Mouse (Mus musculus): ENCODE measurements around the gene Ifrd2. TPM values are rescaled to one million over a fixed set of nuclear protein-coding genes. Genes with fewer than 3 reads are reported as not detected.

Ifrd2 gene
- polyA plus RNA-seq, 1 experiment from 2014 or later, result 17.8 TPM

DNA sequence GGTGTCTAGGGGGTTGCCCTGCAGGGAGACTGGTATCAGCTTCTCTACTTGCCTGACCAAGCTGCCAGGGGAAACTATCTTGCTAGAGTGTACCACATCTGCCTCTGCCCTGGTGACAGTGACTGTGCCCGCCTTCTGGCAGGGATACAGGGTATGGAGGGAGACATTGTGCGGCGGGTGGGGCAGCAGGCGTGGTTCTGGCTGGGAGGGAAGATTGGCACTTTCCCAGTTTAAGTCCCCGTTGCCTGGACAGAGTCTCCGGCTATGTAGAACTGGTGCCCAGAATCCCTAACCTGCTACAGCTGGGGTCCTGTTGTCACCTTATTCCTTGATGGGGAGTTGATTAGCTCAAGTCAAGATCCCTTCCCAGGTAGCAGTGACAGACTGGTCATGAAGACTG is 45.0 kb downstream of the Ifrd2 start:
- no peaks in the 10 kb centered on the region for H3K9me3 ChIP-seq (ENCODE audit: control insufficient read depth, low read length)
- H3K27me3 ChIP-seq (ENCODE audit: control insufficient read depth, insufficient read depth, low read length), result no peaks in the 10 kb centered on the region
- H3K36me3 ChIP-seq (ENCODE audit: control insufficient read depth, insufficient read depth, low read length), result no peaks in the 10 kb centered on the region
- H3K4me3 ChIP-seq (ENCODE audit: low read depth, low read length), result peak overlapping the region; percentile 88
- H3K27ac ChIP-seq (ENCODE audit: low read depth, low read length), result peak overlapping the region; percentile 90
- H3K4me2 ChIP-seq (ENCODE audit: low read depth, low read length), result peak overlapping the region; percentile 99
- H3K4me1 ChIP-seq (ENCODE audit: control insufficient read depth, insufficient read depth, low read length), result peaks cover 71% of the 10 kb centered on the region
- 25% methylated on average over 6 of the region's 6 CpGs for WGBS
- H3K9ac ChIP-seq (replicated peaks; ENCODE audit: low read depth, low read length), result peak overlapping the region; percentile 82
- no peak for ATAC-seq (ENCODE audit: low read depth)

DNA sequence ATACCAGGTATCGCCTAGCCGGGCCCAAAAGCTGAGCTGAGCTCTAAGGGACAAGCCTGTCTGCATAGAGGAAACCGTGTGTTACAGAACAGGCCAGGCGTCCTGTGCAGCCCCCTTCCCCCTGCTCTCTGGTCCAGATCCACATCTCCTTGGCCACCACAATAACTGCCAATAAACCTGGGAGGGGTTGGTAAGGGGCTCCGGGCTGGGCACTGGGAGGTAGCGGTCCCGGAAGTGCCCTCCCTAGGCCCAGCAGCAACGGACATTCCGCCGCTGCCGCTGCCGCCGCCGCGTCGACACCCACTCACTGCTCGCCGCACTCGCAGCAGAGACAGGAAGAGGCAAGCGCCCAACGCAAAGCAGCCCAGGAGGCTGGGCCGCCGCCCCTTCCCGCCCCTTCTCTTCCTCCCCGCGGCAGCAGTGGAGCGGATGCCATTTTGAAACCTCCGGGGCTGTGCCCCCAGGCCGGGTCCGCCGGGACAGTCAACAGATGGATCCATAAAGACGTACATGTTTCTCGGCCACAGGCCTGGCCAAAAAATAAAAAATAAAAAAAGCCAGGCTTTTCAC is 45.7 kb downstream of the Ifrd2 start:
- Histone ChIP-seq H3K9me3 (ENCODE audit: control insufficient read depth, low read length) (no peaks in the 10 kb centered on the region), H3K4me2 (ENCODE audit: low read depth, low read length) (peak overlapping the region; percentile 99), H3K27ac (ENCODE audit: low read depth, low read length) (peak overlapping the region; percentile 90), H3K36me3 (ENCODE audit: control insufficient read depth, insufficient read depth, low read length) (no peaks in the 10 kb centered on the region), H3K9ac (replicated peaks; ENCODE audit: low read depth, low read length) (peak overlapping the region; percentile 82), H3K4me1 (ENCODE audit: control insufficient read depth, insufficient read depth, low read length) (peaks cover 65% of the 10 kb centered on the region), H3K4me3 (ENCODE audit: low read depth, low read length) (peak overlapping the region; percentile 88), H3K27me3 (ENCODE audit: control insufficient read depth, insufficient read depth, low read length) (no peaks in the 10 kb centered on the region)
- under 1% methylated on average over 33 of the region's 33 CpGs for WGBS
- no peak for ATAC-seq (ENCODE audit: low read depth)

DNA sequence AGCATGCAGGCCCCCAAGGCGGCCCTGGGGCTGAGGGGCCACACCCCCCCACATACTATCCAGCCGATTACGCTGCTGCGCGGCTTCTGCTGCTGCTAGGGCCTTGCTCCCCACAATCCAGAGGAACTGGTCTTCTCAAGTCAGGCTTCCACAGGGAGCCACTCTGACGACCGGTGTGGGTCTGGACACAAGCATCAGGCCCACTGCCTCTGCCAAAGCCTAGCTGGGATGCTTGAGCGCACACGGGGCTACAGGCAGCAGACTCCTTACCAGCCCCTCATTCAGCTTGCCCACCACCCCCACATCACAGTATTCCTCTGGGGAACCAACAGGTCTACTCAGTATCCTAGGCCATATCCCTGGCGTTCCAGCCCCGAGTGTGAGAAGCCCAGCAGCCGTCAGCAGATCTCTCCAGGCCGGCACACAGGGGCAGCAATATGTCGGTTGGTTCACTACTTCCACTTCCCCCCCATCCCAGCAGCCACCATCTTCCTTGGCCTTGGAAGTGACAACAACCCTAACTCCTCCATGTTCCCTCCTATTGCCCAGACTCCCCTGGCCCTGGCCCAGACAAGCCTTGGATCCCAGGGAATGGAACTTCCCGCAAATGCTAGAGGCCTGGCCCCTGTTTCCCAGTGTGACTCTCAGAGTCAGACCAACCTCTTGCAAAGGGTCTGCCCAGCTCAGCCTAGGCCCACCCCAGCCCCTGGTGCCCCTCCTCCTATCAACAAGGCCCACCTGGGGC is 46.4 kb downstream of the Ifrd2 start:
- WGBS, result under 1% methylated on average over 15 of the region's 15 CpGs

DNA sequence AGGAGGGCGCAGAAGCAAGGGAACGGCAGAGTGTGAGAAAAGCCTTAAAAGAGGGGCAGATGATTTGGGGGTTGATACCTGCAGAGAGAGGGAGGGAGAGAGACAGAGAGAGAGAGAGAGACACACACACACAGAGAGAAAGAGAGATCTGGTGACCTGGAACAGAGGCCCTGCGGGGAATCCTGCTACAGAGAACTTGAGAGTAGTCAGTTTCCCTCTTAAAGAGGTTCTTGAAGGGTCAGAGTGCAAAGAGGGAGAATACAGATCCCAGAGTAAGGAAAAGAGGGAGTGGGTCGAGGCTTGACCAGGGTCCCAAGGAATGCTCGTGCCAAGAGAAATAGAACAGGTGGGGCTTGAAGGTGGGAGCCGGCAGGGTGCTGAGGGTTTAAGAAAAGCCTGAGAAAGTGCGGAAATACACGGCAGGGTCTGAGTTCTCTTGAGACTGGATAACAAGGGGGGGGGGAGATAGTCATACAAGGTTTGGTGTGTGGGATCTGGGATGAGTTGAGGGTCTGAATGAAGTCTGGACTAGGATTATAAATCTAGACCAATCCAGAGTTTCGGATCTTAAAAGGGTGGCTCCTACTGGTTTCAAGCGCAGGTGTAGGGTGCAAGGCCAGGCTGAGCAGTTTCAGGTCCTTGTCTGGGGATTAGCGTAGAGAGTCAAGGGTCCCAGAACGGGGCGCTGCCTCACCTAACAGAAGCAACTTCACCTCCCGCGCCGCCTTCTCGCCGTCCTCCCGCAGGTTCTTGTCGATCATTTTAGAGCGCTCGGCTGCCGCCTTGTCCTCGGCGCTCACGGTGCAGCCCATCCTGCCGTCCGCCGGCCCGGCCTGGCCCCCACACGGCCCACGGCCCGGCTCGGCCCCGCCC is 47.2 kb downstream of the Ifrd2 start:
- H3K27ac ChIP-seq (ENCODE audit: low read depth, low read length), result peak overlapping the region; percentile 90
- peaks cover 50% of the 10 kb centered on the region for H3K4me1 ChIP-seq (ENCODE audit: control insufficient read depth, insufficient read depth, low read length)
- no peak for ATAC-seq (ENCODE audit: low read depth)
- peak overlapping the region; percentile 82 for H3K9ac ChIP-seq (replicated peaks; ENCODE audit: low read depth, low read length)
- H3K9me3 ChIP-seq (ENCODE audit: control insufficient read depth, low read length), result no peaks in the 10 kb centered on the region
- no peaks in the 10 kb centered on the region for H3K27me3 ChIP-seq (ENCODE audit: control insufficient read depth, insufficient read depth, low read length)
- H3K4me2 ChIP-seq (ENCODE audit: low read depth, low read length), result peak overlapping the region; percentile 99
- under 1% methylated on average over 35 of the region's 35 CpGs for WGBS
- peak overlapping the region; percentile 88 for H3K4me3 ChIP-seq (ENCODE audit: low read depth, low read length)
- H3K36me3 ChIP-seq (ENCODE audit: control insufficient read depth, insufficient read depth, low read length), result no peaks in the 10 kb centered on the region

More for the DNA sequence above, 46.4 kb downstream of the Ifrd2 start:
- Histone ChIP-seq H3K27me3 (ENCODE audit: control insufficient read depth, insufficient read depth, low read length) (no peaks in the 10 kb centered on the region), H3K4me3 (ENCODE audit: low read depth, low read length) (peak overlapping the region; percentile 88), H3K4me2 (ENCODE audit: low read depth, low read length) (peak overlapping the region; percentile 99), H3K36me3 (ENCODE audit: control insufficient read depth, insufficient read depth, low read length) (no peaks in the 10 kb centered on the region), H3K9ac (replicated peaks; ENCODE audit: low read depth, low read length) (peak overlapping the region; percentile 82), H3K4me1 (ENCODE audit: control insufficient read depth, insufficient read depth, low read length) (peaks cover 58% of the 10 kb centered on the region), H3K9me3 (ENCODE audit: control insufficient read depth, low read length) (no peaks in the 10 kb centered on the region), H3K27ac (ENCODE audit: low read depth, low read length) (peak overlapping the region; percentile 90)
- ATAC-seq (ENCODE audit: low read depth), result no peak

DNA sequence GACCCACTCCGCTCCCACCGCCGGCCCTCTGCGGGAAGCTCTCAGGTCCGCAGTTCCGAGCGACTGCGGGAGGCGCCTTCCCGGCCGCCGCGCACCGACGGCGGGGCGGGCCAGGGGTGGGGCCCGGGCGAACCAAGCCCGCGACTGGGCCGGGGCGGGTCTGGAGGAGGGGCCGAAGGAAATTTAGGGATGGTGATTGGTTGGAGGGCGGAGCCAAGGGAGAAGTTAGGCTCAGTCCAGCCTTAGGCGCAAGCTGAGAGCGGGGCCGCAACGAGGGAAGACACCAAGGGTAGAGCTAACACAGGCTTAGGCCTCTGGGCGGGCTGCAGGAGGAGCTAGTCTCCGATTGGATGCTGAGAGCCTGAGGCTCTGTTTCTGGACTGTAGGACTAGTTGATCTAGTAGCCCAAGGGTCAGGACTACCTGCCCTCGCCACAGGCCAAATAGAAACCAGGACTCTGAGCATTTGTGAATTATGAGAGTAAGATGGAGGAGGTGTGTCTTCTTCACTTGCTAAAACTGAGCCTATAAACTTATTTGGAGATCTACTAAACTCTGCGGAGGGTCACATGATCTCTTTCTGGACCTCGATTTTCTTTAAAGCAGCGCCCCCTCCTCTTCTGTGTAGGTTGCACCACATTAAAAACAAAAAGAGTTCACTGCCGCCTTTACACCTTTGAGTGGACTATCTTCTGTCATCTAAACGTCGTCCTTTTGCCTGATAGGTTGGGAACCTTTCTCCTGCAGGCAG is 48.0 kb downstream of the Ifrd2 start, which contains the start of gene Gnai2:
Gnai2 (minus strand) TSS at position 89 of the 750 bp plus-strand sequence.
- Histone ChIP-seq H3K4me2 (ENCODE audit: low read depth, low read length) (peak within 1 kb of the TSS; percentile 99), H3K4me3 (ENCODE audit: low read depth, low read length) (peak within 1 kb of the TSS; percentile 88), H3K27ac (ENCODE audit: low read depth, low read length) (peak within 1 kb of the TSS; percentile 90), H3K4me1 (ENCODE audit: control insufficient read depth, insufficient read depth, low read length) (peaks cover 42% of the 10 kb centered on the region), H3K36me3 (ENCODE audit: control insufficient read depth, insufficient read depth, low read length) (no peaks in the 10 kb centered on the region), H3K9ac (replicated peaks; ENCODE audit: low read depth, low read length) (peak within 1 kb of the TSS; percentile 82), H3K27me3 (ENCODE audit: control insufficient read depth, insufficient read depth, low read length) (no peaks in the 10 kb centered on the region), H3K9me3 (ENCODE audit: control insufficient read depth, low read length) (no peaks in the 10 kb centered on the region)
- peak; percentile 89 for ATAC-seq (ENCODE audit: low read depth)
- 3% methylated on average over 37 of the region's 38 CpGs for WGBS

DNA sequence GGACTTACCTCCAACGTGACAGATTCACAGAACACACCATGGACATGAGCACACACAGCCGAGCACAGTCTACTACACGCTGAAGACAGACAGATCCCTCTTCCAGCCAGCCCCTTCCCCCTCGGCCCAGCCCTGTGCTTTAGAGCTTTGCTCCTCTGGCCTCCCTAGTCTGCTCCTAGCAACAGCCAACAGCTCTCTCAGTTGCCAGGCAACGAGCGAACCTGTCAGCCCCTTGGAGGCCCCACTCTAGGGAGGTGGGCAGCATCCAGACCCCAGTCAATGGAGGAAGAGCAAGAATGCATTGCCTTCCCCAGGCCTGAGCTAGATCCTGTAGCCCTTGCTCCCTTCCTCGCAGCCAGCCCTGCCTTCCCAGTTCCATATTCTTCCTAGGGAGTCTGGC is 49.6 kb downstream of the Ifrd2 start:
- H3K4me3 ChIP-seq (ENCODE audit: low read depth, low read length), result no peak overlapping the region
- peak; percentile 42; the same call in 1 of the 2 replicates for ATAC-seq (ENCODE audit: low read depth)
- H3K4me2 ChIP-seq (ENCODE audit: low read depth, low read length), result 0 out of 2 replicates have a peak overlapping the region, but pooled peaks have one; percentile 5
- H3K9ac ChIP-seq (replicated peaks; ENCODE audit: low read depth, low read length), result no peak overlapping the region; the same call in 1 of the 2 replicates
- H3K4me1 ChIP-seq (ENCODE audit: control insufficient read depth, insufficient read depth, low read length), result peaks cover 30% of the 10 kb centered on the region
- H3K9me3 ChIP-seq (ENCODE audit: control insufficient read depth, low read length), result no peaks in the 10 kb centered on the region
- H3K27me3 ChIP-seq (ENCODE audit: control insufficient read depth, insufficient read depth, low read length), result no peaks in the 10 kb centered on the region
- peak overlapping the region; percentile 64 for H3K27ac ChIP-seq (ENCODE audit: low read depth, low read length)
- 12% methylated on average over 7 of the region's 7 CpGs for WGBS
- H3K36me3 ChIP-seq (ENCODE audit: control insufficient read depth, insufficient read depth, low read length), result no peaks in the 10 kb centered on the region

DNA sequence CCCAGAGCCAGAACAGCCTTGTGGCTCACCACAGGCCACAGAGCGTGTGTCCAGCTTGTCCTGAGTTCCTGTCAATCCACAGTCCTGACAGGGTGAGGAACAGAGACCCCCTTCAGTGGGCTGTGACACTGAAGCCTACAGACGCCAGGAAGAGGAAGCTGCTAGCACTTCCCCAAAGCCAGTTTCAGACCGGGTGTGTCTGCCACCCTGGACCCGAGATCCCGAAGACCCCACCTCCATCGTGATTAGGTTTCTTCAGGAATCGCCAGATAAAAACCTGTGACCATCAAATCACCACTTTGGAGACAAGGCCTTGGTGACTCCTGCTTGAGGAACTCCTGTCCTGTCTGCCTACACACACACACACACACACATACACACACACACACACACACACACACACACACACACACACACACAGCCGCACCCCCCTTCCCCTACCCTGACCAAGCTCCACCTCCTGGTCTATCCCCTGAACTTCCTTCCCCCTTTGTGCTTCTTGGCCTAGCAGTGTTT is 52.9 kb downstream of the Ifrd2 start:
- no peak overlapping the region for H3K9ac ChIP-seq (replicated peaks; ENCODE audit: low read depth, low read length)
- peaks cover 14% of the 10 kb centered on the region for H3K4me1 ChIP-seq (ENCODE audit: control insufficient read depth, insufficient read depth, low read length)
- no peak overlapping the region for H3K4me2 ChIP-seq (ENCODE audit: low read depth, low read length)
- no peaks in the 10 kb centered on the region for H3K36me3 ChIP-seq (ENCODE audit: control insufficient read depth, insufficient read depth, low read length)
- no peak overlapping the region for H3K4me3 ChIP-seq (ENCODE audit: low read depth, low read length)
- no peak overlapping the region for H3K27ac ChIP-seq (ENCODE audit: low read depth, low read length)
- H3K27me3 ChIP-seq (ENCODE audit: control insufficient read depth, insufficient read depth, low read length), result no peaks in the 10 kb centered on the region
- WGBS, result 57% methylated on average over 7 of the region's 8 CpGs
- no peaks in the 10 kb centered on the region for H3K9me3 ChIP-seq (ENCODE audit: control insufficient read depth, low read length)
- ATAC-seq (ENCODE audit: low read depth), result no peak

DNA sequence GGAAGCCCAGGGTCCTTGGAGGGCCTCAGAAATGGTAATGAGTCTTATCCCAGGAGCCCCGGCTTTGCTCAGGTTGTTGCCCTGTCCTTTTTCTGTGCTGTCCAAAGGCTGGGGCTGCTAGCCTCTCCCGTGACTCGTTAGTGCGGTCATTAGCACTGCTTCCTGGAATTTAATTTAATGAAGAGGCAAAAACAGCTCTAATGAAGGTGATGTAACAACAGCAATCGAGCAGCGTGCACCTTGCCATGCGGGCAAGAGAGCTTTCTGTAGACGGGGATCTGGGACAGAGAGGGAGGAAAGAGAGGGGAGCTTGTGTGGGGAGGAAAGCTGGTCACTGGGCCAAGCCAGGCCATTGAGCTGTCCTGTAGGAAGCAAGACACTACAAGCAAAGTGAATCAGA is 54.2 kb downstream of the Ifrd2 start:
- Histone ChIP-seq H3K4me2 (ENCODE audit: low read depth, low read length) (no peak overlapping the region), H3K9ac (replicated peaks; ENCODE audit: low read depth, low read length) (no peak overlapping the region), H3K36me3 (ENCODE audit: control insufficient read depth, insufficient read depth, low read length) (no peaks in the 10 kb centered on the region), H3K4me1 (ENCODE audit: control insufficient read depth, insufficient read depth, low read length) (peaks cover 11% of the 10 kb centered on the region), H3K9me3 (ENCODE audit: control insufficient read depth, low read length) (no peaks in the 10 kb centered on the region), H3K27ac (ENCODE audit: low read depth, low read length) (no peak overlapping the region), H3K27me3 (ENCODE audit: control insufficient read depth, insufficient read depth, low read length) (no peaks in the 10 kb centered on the region), H3K4me3 (ENCODE audit: low read depth, low read length) (no peak overlapping the region)
- ATAC-seq (ENCODE audit: low read depth), result no peak
- 29% methylated on average over 8 of the region's 8 CpGs for WGBS

Measured in neural tube, embryonic 14.5 days (tissue).